Mouse (Mus musculus): ENCODE data around the gene Lcn9. TPM values are rescaled to one million over a fixed set of nuclear protein-coding genes. Genes with fewer than 3 reads are reported as not detected.
"Not testable (repeated sequence)": the region's sequence is repeated elsewhere in the genome, so short reads cannot be mapped to it uniquely, and the experiment has no call there.

The Lcn9 gene
- total RNA-seq (2021), result not detected
- long read RNA-seq, experiment 1, result 0 reads
- long read RNA-seq, experiment 2, result 0 reads

- peak; percentile 34 for DNase-seq
Measured at GRCm38 (mm10) chr2:25822806-25823205, at the start of gene Lcn9. Gene Lcn9, plus strand, starts transcription at chr2:25823153.

- no peak for DNase-seq
Measured at GRCm38 (mm10) chr2:25773507-25773906, 49.4 kb upstream of the Lcn9 start.

GRCm38 (mm10) chr2:25774640-25775039 is 48.3 kb upstream of the Lcn9 start:
- DNase-seq, result no peak

GRCm38 (mm10) chr2:25775991-25776390 is 47.0 kb upstream of the Lcn9 start:
- DNase-seq, result no peak

DNA sequence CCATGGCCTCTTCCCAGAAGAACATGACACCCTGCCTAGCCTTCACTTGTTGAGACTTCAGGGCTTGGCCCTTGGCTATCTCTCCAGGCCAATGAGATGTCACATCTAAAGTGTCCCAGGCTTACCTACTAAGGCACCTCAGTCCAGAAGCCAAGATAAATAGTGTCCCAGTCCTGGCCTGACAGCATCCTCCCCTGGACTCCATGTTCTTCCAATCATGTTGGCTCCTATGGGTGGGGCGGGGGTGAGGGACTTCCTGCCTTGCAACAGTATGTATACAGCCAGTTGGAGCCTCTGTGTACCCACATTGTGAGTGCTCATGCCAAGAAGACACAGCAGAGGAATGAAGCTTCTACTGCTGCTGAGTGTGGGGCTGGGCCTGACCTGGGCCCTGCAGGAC is 46.2 kb upstream of the Lcn9 start, which contains the start of gene Lcn11:
Gene Lcn11 (plus strand): TSS at position 301 of the 400 bp plus-strand sequence.
- DNase-seq, result no peak

DNA sequence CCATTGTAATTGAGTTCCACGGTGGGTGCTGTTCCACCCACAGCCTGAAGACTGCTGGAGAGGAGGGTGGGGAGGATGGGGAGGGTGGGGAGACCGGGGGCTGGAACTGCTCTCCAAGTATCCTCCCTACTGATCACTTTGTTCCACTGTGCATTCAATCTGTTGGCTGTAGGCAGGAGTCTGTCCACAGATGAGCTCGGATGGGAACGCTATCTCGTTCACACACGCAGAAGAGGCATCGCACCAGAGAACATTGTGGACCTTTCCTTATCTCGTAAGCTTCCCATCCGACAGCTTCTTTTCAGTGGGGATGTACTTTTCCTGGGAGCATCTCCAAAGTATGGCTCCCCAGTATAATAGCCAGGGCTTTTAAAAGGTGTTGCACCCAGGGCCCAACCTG is 43.9 kb upstream of the Lcn9 start:
- DNase-seq, result no peak

GRCm38 (mm10) chr2:25780921-25781320 is 42.0 kb upstream of the Lcn9 start:
- DNase-seq, result no peak

GRCm38 (mm10) chr2:25781957-25782356 is 41.0 kb upstream of the Lcn9 start, which contains the start of gene Gm13539:
Gene Gm13539, plus strand, starts transcription at chr2:25782257.
- DNase-seq, result no peak

GRCm38 (mm10) chr2:25785573-25786322 is 37.2 kb upstream of the Lcn9 start:
- no peak for DNase-seq

DNA sequence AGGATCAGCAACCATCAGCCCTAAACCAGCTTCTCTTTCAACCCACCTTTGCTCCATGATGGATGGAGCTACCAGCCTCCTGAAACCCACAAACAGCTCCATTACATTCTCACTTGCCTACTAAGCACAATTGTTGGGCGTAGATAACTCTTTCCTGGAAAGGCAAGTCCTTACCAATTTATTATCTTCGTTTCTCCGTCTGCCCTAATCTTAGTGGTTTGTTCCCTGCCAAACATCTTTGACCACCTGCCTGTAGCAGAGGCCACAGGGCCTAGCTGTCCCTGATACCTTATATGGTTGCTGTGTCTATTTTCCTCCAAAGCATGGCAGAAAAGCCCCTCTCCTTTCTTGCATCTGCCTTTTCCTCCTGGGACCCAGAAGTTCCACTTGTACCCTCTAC is 33.9 kb upstream of the Lcn9 start:
- DNase-seq, result no peak

GRCm38 (mm10) chr2:25797635-25798034 is 25.3 kb upstream of the Lcn9 start:
- no peak for DNase-seq

- no peak for DNase-seq
Measured at GRCm38 (mm10) chr2:25798065-25798464, 24.9 kb upstream of the Lcn9 start.

DNA sequence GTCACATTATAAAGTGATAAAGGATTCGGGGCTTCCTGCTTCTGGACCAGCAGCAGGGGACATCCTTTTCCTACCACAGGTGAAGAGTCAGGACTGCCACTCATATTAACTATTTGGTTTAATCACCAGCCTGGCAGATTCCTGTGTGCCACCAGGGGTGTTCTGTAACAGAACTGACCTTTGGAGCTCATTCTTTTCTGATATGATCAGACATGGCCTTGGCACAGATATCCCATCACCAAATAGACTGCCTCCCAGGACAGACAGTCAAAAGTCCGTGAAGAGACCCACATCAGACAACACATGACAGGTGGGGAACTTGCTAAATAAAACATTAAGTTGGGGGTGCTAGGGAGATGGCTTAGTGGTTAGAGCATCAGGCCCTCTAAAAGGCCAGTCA is 11.2 kb upstream of the Lcn9 start:
- no peak for DNase-seq

DNA sequence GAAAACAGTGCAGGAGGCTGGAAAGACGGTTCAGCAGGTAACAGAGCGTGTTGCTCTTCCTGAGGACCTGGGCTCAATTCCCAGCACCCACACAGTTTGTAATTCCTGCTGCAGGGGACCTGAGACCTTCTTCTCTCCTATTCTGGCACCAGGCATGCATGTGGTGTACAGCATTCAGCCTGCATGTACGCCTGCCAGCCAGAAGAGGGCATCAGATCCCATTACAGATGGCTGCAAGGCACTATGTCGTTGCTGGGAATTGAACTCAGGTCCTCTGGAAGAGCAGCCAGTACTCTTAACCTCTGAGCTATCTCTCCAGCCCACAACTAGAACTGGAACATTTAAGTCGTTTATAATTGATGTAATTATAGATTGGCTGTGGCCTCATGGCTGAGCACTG is 9.6 kb upstream of the Lcn9 start:
- DNase-seq, result no peak

GRCm38 (mm10) chr2:25815748-25816147 is 7.2 kb upstream of the Lcn9 start, which contains the start of gene Glt6d1:
Gene Glt6d1, minus strand, starts transcription at chr2:25815848.
- not testable (repeated sequence) for DNase-seq

- DNase-seq, result no peak
Measured at GRCm38 (mm10) chr2:25824751-25825150, 1.8 kb downstream of the Lcn9 start.

GRCm38 (mm10) chr2:25828344-25828947 is 5.5 kb downstream of the Lcn9 start:
- no peak for DNase-seq

DNA sequence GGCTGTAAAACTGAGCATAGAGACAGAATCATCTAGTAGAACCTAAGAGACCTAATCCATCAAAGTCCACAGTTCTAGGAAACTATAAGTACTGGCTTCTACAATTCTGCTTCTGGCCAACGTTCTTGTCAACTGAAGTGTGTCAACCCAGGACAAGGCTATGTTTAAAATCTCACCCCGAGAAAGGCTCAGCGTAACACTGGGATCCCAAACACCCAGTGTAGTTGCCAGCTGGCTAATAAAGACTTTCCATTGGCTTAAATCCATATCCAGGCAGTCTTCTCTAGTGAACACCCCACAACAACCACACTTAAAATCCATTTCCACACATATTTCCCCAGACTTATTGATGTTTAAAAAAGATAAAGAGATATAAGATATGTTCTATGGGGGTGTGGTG is 7.8 kb downstream of the Lcn9 start:
- DNase-seq, result no peak

GRCm38 (mm10) chr2:25836291-25836690 is 13.3 kb downstream of the Lcn9 start:
- DNase-seq, result peak; percentile 74

DNA sequence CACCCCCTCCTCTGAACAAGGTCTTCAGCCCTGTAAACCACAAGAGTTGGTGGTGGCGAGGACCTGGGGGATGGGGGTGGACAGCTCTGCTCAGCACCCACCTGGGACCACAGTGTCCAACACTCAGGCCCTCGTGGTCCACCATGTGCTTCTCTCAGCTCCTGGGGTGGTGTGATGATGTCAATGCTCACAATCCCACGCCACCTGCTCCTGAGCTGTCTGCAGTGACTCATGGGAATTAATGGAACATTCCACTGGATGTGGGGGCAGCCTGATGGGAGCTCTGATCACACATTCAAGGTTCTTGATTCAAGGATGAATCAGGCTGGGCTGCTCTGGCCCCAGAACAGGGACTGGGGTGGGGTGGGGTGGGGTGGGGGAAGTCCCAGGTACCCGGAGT is 19.2 kb downstream of the Lcn9 start:
- no peak for DNase-seq

DNA sequence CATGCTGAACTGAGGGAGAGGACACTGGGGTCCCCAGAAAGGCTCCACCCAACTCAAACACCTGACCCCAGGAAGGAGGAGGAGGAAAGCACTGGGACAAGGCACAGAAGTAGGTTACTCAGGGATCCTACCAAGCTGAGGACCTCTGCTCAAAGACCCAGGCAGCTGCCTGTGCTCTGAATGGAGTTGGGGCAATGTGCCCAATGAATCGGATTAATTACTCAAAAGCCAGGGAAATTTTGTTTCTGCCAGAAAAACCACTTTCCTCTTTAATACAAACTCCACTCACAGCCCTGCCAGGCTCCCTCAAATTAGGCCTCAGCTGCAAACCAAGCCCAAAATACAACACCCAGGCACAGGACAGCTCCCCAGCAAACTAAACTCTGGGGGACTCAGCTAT is 19.8 kb downstream of the Lcn9 start:
- no peak for DNase-seq

GRCm38 (mm10) chr2:25844097-25844496 is 21.1 kb downstream of the Lcn9 start:
- no peak for DNase-seq

DNA sequence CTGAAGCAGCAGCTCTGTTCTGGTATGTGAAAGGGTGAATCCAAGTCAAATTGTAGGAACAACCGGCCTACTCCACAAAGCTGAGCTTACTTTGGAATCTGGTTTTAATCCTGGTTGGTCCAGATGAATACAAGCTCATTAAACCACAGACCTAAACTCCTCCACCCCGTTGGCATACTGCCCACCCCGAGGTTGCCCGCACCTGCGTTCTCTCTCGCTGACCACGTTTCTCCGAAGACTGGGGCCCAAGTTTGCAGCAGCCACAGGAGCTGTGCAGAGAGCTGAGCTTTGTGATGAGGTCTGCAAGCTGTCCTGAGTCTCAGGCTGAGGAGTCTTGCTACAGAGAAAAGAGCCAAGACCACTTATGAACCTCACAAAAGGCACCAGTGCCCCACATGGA is 23.6 kb downstream of the Lcn9 start:
- DNase-seq, result no peak

DNA sequence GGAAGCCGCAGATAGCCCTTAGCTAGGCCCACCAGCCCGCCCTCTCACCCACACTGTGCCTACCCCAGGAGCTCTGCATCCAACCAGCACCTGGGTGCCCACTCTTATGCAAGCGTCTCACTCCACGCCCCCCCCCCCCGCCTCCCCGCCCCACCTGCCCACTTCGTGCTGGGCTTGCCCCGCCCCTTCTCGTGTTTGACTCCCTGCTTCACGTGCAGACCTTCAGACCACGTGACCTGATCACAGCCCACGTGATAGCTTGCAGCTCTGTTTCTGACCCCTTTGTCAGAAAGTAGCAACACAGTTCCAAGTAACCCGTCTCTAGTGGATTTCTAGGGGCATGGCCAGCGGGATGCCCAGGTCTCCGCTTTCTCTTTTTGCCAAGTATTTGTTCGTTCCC is 24.3 kb downstream of the Lcn9 start, which contains the start of gene Sohlh1:
Gene Sohlh1 (minus strand): TSS at position 23 of the 400 bp plus-strand sequence.
- no peak for DNase-seq
